Comparison of ENCODE assay signal across 16 mouse cellular contexts in the genomic region with DNA sequence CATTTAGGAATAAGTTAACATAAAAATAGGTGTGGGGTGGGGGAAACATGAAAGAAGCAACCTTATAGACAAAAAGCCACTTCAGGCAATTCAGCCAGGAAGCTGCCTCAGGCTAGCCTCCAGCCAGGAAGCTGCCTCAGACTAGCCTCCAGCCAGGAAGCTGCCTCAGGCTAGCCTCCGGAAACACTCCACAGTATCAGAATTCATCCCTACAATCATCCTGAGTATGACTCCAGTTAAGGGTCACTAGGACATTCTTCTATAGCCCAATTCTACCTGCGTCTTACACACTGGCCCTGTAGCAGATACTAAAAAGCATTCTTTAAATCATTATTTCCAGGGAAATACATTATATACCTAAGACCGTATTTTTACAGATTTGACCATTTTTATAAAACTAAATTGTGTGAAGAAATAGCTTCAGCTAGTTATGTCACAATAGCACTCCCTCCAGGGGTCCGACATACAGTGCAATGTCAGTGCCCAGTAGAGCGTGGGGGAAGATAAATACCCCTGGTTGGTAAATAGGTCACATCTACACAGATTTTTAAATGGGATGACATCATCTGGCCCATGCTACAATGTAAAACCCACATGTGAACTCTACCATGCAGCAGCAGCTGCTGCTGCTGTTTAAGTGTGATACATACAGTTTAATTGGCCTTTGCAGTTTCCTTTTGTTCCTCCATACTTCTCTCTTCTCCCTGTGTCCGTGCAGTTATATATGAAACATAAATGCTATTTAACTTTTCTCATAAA. TPM values are rescaled to one million over a fixed set of nuclear protein-coding genes. Genes with fewer than 3 reads are reported as not detected.
DNase-seq lines count a peak whose midpoint lies in the region; ATAC-seq and TF ChIP-seq lines count a peak whose summit lies in the region.
"Had no signal": no experiment of that assay in that cellular context is flagged by ENCODE, and none has a peak within 500 bp of the region (broad histone marks: within the 10 kb centered on the region; RNA-seq: fewer than 3 reads in every experiment).

No protein-coding gene starts in this region.

- H3K4me3 ChIP-seq in C2C12 (ENCODE audit: insufficient read depth, poor library complexity, severe bottlenecking) = no peak overlapping the region
- H3K4me3 ChIP-seq in embryonic facial prominence, embryonic 14.5 days (ENCODE audit: low read depth, low read length) = no peak overlapping the region
- no peak overlapping the region for H3K4me3 ChIP-seq in midbrain, embryonic 13.5 days (replicated peaks)
- no peak overlapping the region for H3K4me3 ChIP-seq in cerebellum, adult 2 months (replicated peaks; ENCODE audit: insufficient read depth, low read depth, low read length)
- H3K4me3 ChIP-seq: gastrocnemius, adult 2 months; heart, embryonic 10.5 days; liver, embryonic 13.5 days had no signal

- no peaks in the 10 kb centered on the region for H3K79me2 ChIP-seq in C2C12 (ENCODE audit: control insufficient read depth, insufficient read depth)

- no peak overlapping the region for H3K9ac ChIP-seq in embryonic facial prominence, embryonic 14.5 days (ENCODE audit: low read depth, low read length)
- H3K9ac ChIP-seq in midbrain, embryonic 13.5 days (replicated peaks) = no peak overlapping the region
- H3K9ac ChIP-seq: liver, embryonic 13.5 days had no signal

- no peak overlapping the region for H3ac ChIP-seq in C2C12 (ENCODE audit: control insufficient read depth, insufficient read length, low read depth)

- ATAC-seq in embryonic facial prominence, embryonic 14.5 days (ENCODE audit: low read depth) = peak; percentile 65; the same call in 1 of the 2 replicates
- peak; percentile 67 for ATAC-seq in midbrain, embryonic 13.5 days
- ATAC-seq: activated CD4-positive, CD25-positive, alpha-beta regulatory T cell, adult 4 months had no signal

- no peaks in the 10 kb centered on the region for H3K27me3 ChIP-seq in C2C12 (ENCODE audit: control insufficient read depth, insufficient read depth, insufficient read length)
- H3K27me3 ChIP-seq in embryonic facial prominence, embryonic 14.5 days (replicated peaks; ENCODE audit: control insufficient read depth, insufficient read depth, low read length) = no peaks in the 10 kb centered on the region
- no peaks in the 10 kb centered on the region for H3K27me3 ChIP-seq in midbrain, embryonic 13.5 days
- H3K27me3 ChIP-seq in cerebellum, adult 2 months (ENCODE audit: control insufficient read depth, insufficient read depth, low read length) = no peaks in the 10 kb centered on the region
- H3K27me3 ChIP-seq: liver, embryonic 13.5 days had no signal

- H3K27ac ChIP-seq in embryonic facial prominence, embryonic 14.5 days (replicated peaks; ENCODE audit: low read depth, low read length) = no peak overlapping the region
- peak overlapping the region; percentile 35 for H3K27ac ChIP-seq in midbrain, embryonic 13.5 days
- no peak overlapping the region for H3K27ac ChIP-seq in cerebellum, adult 2 months (ENCODE audit: insufficient read depth, low read length)
- H3K27ac ChIP-seq: gastrocnemius, adult 2 months; heart, embryonic 10.5 days; liver, embryonic 13.5 days had no signal

- H3K79me3 ChIP-seq in C2C12 (ENCODE audit: low read depth) = no peaks in the 10 kb centered on the region

- no peak for TF ChIP-seq POLR2A in cerebellum, adult 2 months (IDR thresholded peaks at IDR 0.05; ENCODE audit: borderline replicate concordance, insufficient read depth, low read length)

- peak; percentile 32 for DNase-seq in embryo, embryonic 10.5 days (ENCODE audit: low spot score)
- no peak for DNase-seq in embryo, embryonic 10 days (ENCODE audit: low spot score)
- DNase-seq in embryonic facial prominence, embryonic 14.5 days (ENCODE audit: low spot score) = peak; percentile 53
- DNase-seq in kidney, postnatal 10 days = no peak
- no peak for DNase-seq in thymus, postnatal 36 days
- no peak for DNase-seq in cerebellum, adult 2 months
- DNase-seq: cerebellum, adult 9-10 months; gastrocnemius, adult 2 months; heart, postnatal 36 days; kidney, adult 8-10 months; liver, embryonic 13.5 days; lung, postnatal 14 days had no signal

- no peaks in the 10 kb centered on the region for H3K36me3 ChIP-seq in C2C12 (ENCODE audit: control insufficient read depth, insufficient read depth)
- no peaks in the 10 kb centered on the region for H3K36me3 ChIP-seq in embryonic facial prominence, embryonic 14.5 days (ENCODE audit: control insufficient read depth, insufficient read depth, low read length)
- H3K36me3 ChIP-seq in midbrain, embryonic 13.5 days = no peaks in the 10 kb centered on the region
- H3K36me3 ChIP-seq: heart, embryonic 10.5 days; liver, embryonic 13.5 days had no signal

- no peaks in the 10 kb centered on the region for H3K9me3 ChIP-seq in embryonic facial prominence, embryonic 14.5 days (ENCODE audit: control insufficient read depth, low read length)
- no peaks in the 10 kb centered on the region for H3K9me3 ChIP-seq in midbrain, embryonic 13.5 days
- H3K9me3 ChIP-seq: heart, embryonic 10.5 days; liver, embryonic 13.5 days had no signal

- TF ChIP-seq CTCF in C2C12 (IDR thresholded peaks at IDR 0.05; ENCODE audit: control insufficient read depth, insufficient read depth, insufficient read length) = no peak
- TF ChIP-seq CTCF in cerebellum, adult 2 months (IDR thresholded peaks at IDR 0.05; ENCODE audit: borderline replicate concordance, insufficient read depth, low read depth, low read length) = no peak

- H3K4me1 ChIP-seq in embryonic facial prominence, embryonic 14.5 days (ENCODE audit: control insufficient read depth, insufficient read depth, low read length) = peaks cover 18% of the 10 kb centered on the region
- H3K4me1 ChIP-seq in midbrain, embryonic 13.5 days (replicated peaks) = peaks cover 33% of the 10 kb centered on the region
- H3K4me1 ChIP-seq in cerebellum, adult 2 months (ENCODE audit: control insufficient read depth, insufficient read depth, low read length) = no peaks in the 10 kb centered on the region
- H3K4me1 ChIP-seq: liver, embryonic 13.5 days had no signal

- no peak overlapping the region for H3K4me2 ChIP-seq in embryonic facial prominence, embryonic 14.5 days (ENCODE audit: low read depth, low read length)
- no peak overlapping the region for H3K4me2 ChIP-seq in midbrain, embryonic 13.5 days (replicated peaks)
- H3K4me2 ChIP-seq: liver, embryonic 13.5 days had no signal

- whole genome bisulfite sequencing in embryonic facial prominence, embryonic 14.5 days = 65% methylated on average over 6 of the region's 6 CpGs
- WGBS in midbrain, embryonic 13.5 days = 31% methylated on average over 6 of the region's 6 CpGs
- WGBS in cerebellum, adult 2 months = 62% methylated on average over 6 of the region's 6 CpGs

TF ChIP-seq in C2C12, 6 proteins besides CTCF, POLR2A, EP300 and RAD21:
- TF ChIP-seq MYOD1 (IDR thresholded peaks at IDR 0.05; ENCODE audit: control insufficient read depth, insufficient read length, low read depth) (peak; percentile 70), MAX (IDR thresholded peaks at IDR 0.05) (no peak)

RNA-seq across cellular contexts. Expression of a gene that starts 6.4 kb away (rescaled TPM):
- polyA plus RNA-seq in C2C12 (2012; fragmentation: generic; extraction: Trizol) = 2.6 TPM
- 9.3 and 11.8 TPM in 2 replicates for polyA plus RNA-seq in embryonic facial prominence, embryonic 14.5 days (2014; fragmentation: Nextera tagmentation; extraction: Ambion mirVana)
- 19.4 and 21.6 TPM in 2 replicates for polyA plus RNA-seq in midbrain, embryonic 13.5 days (2015; fragmentation: Nextera tagmentation; extraction: Ambion mirVana)
- polyA plus RNA-seq in cerebellum, adult 2 months (2012; rRNA removed) = 8.4 and 9.6 TPM in 2 replicates
- polyA plus RNA-seq: activated CD4-positive, CD25-positive, alpha-beta regulatory T cell, adult 4 months had no signal

RNA-seq across cellular contexts. Expression of a gene that starts 34.8 kb away (rescaled TPM):
- polyA plus RNA-seq in C2C12 (2012; fragmentation: generic; extraction: Trizol) = 16.6 TPM
- 26.0 and 26.5 TPM in 2 replicates for polyA plus RNA-seq in embryonic facial prominence, embryonic 14.5 days (2014; fragmentation: Nextera tagmentation; extraction: Ambion mirVana)
- polyA plus RNA-seq in midbrain, embryonic 13.5 days (2015; fragmentation: Nextera tagmentation; extraction: Ambion mirVana) = 27.0 and 30.7 TPM in 2 replicates
- 25.9 and 27.5 TPM in 2 replicates for polyA plus RNA-seq in cerebellum, adult 2 months (2012; rRNA removed)

Comparison
In these comparisons a context has a peak if more than half of its experiments do, and no peak if none do; other contexts are left out.
1. DNase-seq: peak in embryo, embryonic 10.5 days (single experiment) and embryonic facial prominence, embryonic 14.5 days (single experiment); none in embryo, embryonic 10 days (single experiment), kidney, postnatal 10 days (single experiment), thymus, postnatal 36 days (0 of 2) and cerebellum, adult 2 months (0 of 2).